Mouse (Mus musculus) hindbrain, embryonic 15.5 days (tissue): ENCODE measurements around the gene Pnpla3. TPM values are rescaled to one million over a fixed set of nuclear protein-coding genes. Genes with fewer than 3 reads are reported as not detected.

Source experiments
- microRNA-seq: library from miRNA; unstranded; fragments of <30 nt; microRNA quantifications from one replicate; pipeline ENCODE4, GENCODE M21; 2016
- polyA plus RNA-seq: library from polyadenylated mRNA; unstranded; fragments of >200 nt; fragmentation: Nextera tagmentation; extraction: Ambion mirVana; gene quantifications from 2 replicates; pipeline ENCODE4 v1.2.1, GENCODE M21; 2015

Pnpla3 gene
- polyA plus RNA-seq, 1 experiment from 2014 or later = 6.6 TPM

Small RNA genes lying within 50 kb of the gene (microRNA-seq; reads per million reads assigned to microRNA genes)
- not detected for gene Mir6392

Other genes starting within 250 kb of the Pnpla3 start
- 0.45 and 0.52 TPM in 2 replicates for gene Efcab6, start 102.5 kb upstream of the Pnpla3 start, polyA plus RNA-seq
- gene Sult4a1, start 62.1 kb upstream of the Pnpla3 start, polyA plus RNA-seq = 109 and 120 TPM in 2 replicates
- gene Pnpla5, start 44.7 kb upstream of the Pnpla3 start, polyA plus RNA-seq = not detected in 2 replicates
- 85.9 and 88.6 TPM in 2 replicates for gene Samm50, start 24.4 kb downstream of the Pnpla3 start, polyA plus RNA-seq
- gene Parvb, start 64.2 kb downstream of the Pnpla3 start, polyA plus RNA-seq = 3.7 and 5.5 TPM in 2 replicates
- gene Parvg, start 156.2 kb downstream of the Pnpla3 start, polyA plus RNA-seq = 1.0 and 1.8 TPM in 2 replicates